In genomic region chr8:127092383-127093112, GRCm38 (mm10) we compare ENCODE assay signal across 9 mouse cellular contexts. TPM values are rescaled to one million over a fixed set of nuclear protein-coding genes. Genes with fewer than 3 reads are reported as not detected.
DNase-seq lines count a peak whose midpoint lies in the region; ATAC-seq lines count a peak whose summit lies in the region.
"Had no signal": no experiment of that assay in that cellular context is flagged by ENCODE, and none has a peak within 500 bp of the region (broad histone marks: within the 10 kb centered on the region; RNA-seq: fewer than 3 reads in every experiment).

No protein-coding gene starts in this region.

- peak overlapping the region; percentile 51 for H3K4me2 ChIP-seq in neural tube, embryonic 13.5 days

- peak; percentile 73 for ATAC-seq in neural tube, embryonic 13.5 days (ENCODE audit: low read depth)

- H3K4me3 ChIP-seq in neural tube, embryonic 13.5 days = peak overlapping the region; percentile 15

- peaks cover 75% of the 10 kb centered on the region for H3K4me1 ChIP-seq in neural tube, embryonic 13.5 days (replicated peaks)

- no peaks in the 10 kb centered on the region for H3K36me3 ChIP-seq in neural tube, embryonic 13.5 days

- no peaks in the 10 kb centered on the region for H3K27me3 ChIP-seq in neural tube, embryonic 13.5 days

- H3K27ac ChIP-seq in neural tube, embryonic 13.5 days (replicated peaks) = peak overlapping the region; percentile 87
- H3K27ac ChIP-seq: macrophage had no signal

- no peaks in the 10 kb centered on the region for H3K9me3 ChIP-seq in neural tube, embryonic 13.5 days

- peak; percentile 32 to 41 for DNase-seq in cerebellum, adult 18-20 months
- no peak for DNase-seq in cerebellum, adult 9-11 months
- DNase-seq in right cerebral cortex, adult 18-20 months = peak; percentile 31
- no peak for DNase-seq in right cerebral cortex, postnatal 25 days
- peak; percentile 61 to 67 for DNase-seq in kidney, postnatal 4 days
- no peak for DNase-seq in adrenal gland, adult (ENCODE audit: inconsistent age in 2 of 2, low spot score in 1 of 2)
- DNase-seq in spleen, postnatal 4 days (ENCODE audit: low spot score in 2 of 2) = no peak

- H3K9ac ChIP-seq in neural tube, embryonic 13.5 days = peak overlapping the region; percentile 56

- WGBS in neural tube, embryonic 13.5 days = 14% methylated on average over 10 of the region's 10 CpGs

RNA-seq across cellular contexts. Expression of gene Pard3, which starts 28.9 kb away (rescaled TPM):
- 20.9 and 22.2 TPM in 2 replicates for polyA plus RNA-seq in neural tube, embryonic 13.5 days (2015; fragmentation: Nextera tagmentation; extraction: Ambion mirVana)
- polyA plus RNA-seq: macrophage had no signal

Comparison
In these comparisons a context has a peak if more than half of its experiments do, and no peak if none do; other contexts are left out.
1. DNase-seq: peak in cerebellum, adult 18-20 months (2 of 2), right cerebral cortex, adult 18-20 months (single experiment) and kidney, postnatal 4 days (2 of 2); none in cerebellum, adult 9-11 months (single experiment), right cerebral cortex, postnatal 25 days (single experiment), adrenal gland, adult (0 of 2) and spleen, postnatal 4 days (0 of 2).